Mouse (Mus musculus) liver, adult 2 months (tissue): ENCODE measurements around the gene Kcnd2.

ENCODE experiments used
- CTCF ChIP-seq: fragments of 200-500 bp; IDR thresholded peaks from 2 replicates; pipeline ENCODE4 v1.5.1; 2011; ENCODE audit warnings: low read depth, low read length, control low read depth
- POLR2A ChIP-seq: fragments of 200-500 bp; IDR thresholded peaks from 2 replicates; pipeline ENCODE4 v1.6.1; 2011; ENCODE audit warnings: low read length, control low read depth; ENCODE audit not compliant: insufficient read depth; ENCODE audit errors: extremely low read depth

DNA sequence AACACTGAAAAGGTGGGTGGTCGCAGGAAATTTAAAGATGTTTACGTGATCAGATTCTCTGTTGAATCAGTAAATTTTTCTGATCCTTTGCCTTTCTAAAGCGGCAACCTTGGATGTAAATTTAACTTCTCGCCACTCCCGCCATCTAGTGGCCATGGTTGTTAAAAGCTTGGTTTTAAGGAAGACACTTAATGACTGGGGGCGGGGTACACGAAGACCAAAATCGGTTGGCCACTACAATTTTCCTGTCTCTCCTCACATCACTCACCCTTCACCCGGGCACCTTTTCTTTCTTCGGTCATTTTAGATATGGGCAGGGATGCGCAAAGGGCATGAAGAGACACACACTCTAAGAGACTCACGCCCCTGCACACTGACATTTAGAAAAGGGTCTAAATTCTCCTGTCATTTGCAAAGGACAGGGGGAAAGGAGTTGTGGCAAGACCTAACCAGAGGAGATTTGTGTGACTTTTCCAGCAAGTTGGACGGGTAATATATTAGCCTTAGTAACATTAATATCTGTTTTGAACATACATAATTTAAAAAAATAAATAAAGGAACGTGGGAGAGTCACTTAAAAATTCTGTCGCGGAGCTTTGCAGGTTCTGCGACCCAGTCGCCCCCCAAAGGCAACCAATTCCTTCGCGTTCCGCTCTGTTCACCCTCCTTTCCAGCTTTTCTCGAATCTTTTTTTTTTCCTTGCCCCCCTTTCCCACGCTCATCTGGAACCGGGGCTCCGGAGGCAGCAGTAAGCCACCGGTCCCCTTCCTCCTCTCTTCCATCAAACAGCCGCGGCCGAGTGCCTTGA, 1.2 kb upstream of the Kcnd2 start:
- TF ChIP-seq POLR2A (no peak), CTCF (0 out of 2 replicates have a peak, but pooled peaks have one; percentile 11)
